Mouse (Mus musculus) limb, embryonic 14.5 days (tissue): ENCODE measurements at regions not wholly inside any gene's neighbourhood (a gene's known extent, or its start where the extent isn't known, plus 50 kb on each side); places are given as distances from the start of the nearest gene placed in this dataset.

Experiments
- ATAC-seq: fragments of 200-750 bp; cut with Nextera tagmentation; 2 replicates; pipeline ENCODE4 v1.8.0; 2017; ENCODE audit warnings: low read depth, moderate number of reproducible peaks, moderate TSS enrichment; ENCODE audit not compliant: low FRiP score
- DNase-seq: peaks from one replicate; pipeline ENCODE4 v3.0.0-alpha.2; 2015; ENCODE audit warnings: low spot score
- H3K27ac ChIP-seq: fragments of 300-500 bp; sonication (generic); replicated peaks from 2 replicates; pipeline ENCODE4 v1.5.1; 2014; ENCODE audit warnings: low read depth, mild to moderate bottlenecking, low read length, moderate library complexity, mixed read lengths
- H3K27me3 ChIP-seq: fragments of 300-500 bp; sonication (generic); 2 replicates; pipeline ENCODE4 v1.6.1; 2014; ENCODE audit warnings: low read length, mixed read lengths; ENCODE audit not compliant: control insufficient read depth, insufficient read depth
- H3K36me3 ChIP-seq: fragments of 300-500 bp; sonication (generic); 2 replicates; pipeline ENCODE4 v1.6.1; 2014; ENCODE audit warnings: mild to moderate bottlenecking, low read length, moderate library complexity, mixed read lengths; ENCODE audit not compliant: control insufficient read depth, insufficient read depth
- H3K4me1 ChIP-seq: fragments of 300-500 bp; sonication (generic); 2 replicates; pipeline ENCODE4 v1.6.1; 2014; ENCODE audit warnings: antibody characterized with exemption, low read length, mixed read lengths; ENCODE audit not compliant: control insufficient read depth, insufficient read depth
- H3K4me2 ChIP-seq: fragments of 300-500 bp; sonication (generic); replicated peaks from 2 replicates; pipeline ENCODE4 v1.6.1; 2014; ENCODE audit warnings: low read depth, mild to moderate bottlenecking, low read length, moderate library complexity; ENCODE audit not compliant: severe bottlenecking
- H3K4me3 ChIP-seq: fragments of 300-500 bp; sonication (generic); replicated peaks from 2 replicates; pipeline ENCODE4 v1.5.1; 2014; ENCODE audit warnings: low read length
- H3K9ac ChIP-seq: fragments of 300-500 bp; sonication (generic); 2 replicates; pipeline ENCODE4 v1.6.1; 2014; ENCODE audit warnings: mild to moderate bottlenecking, low read depth, low read length, moderate library complexity; ENCODE audit not compliant: severe bottlenecking
- H3K9me3 ChIP-seq: fragments of 300-500 bp; sonication (generic); 2 replicates; pipeline ENCODE4 v1.6.1; 2016; ENCODE audit warnings: low read length; ENCODE audit not compliant: control insufficient read depth
- POLR2A ChIP-seq: fragments of 200-500 bp; IDR thresholded peaks from 2 replicates; pipeline ENCODE4 v1.8.0; 2012; ENCODE audit warnings: inconsistent platforms, mild to moderate bottlenecking, moderate library complexity, borderline replicate concordance; ENCODE audit not compliant: insufficient read depth, insufficient read length; ENCODE audit errors: extremely low read depth
- WGBS: fragments of 180-500 bp; shearing (Covaris S2); extraction: QIAGEN DNeasy Blood & Tissue Kit; methylation state at CpG from one replicate; pipeline ENCODE4 v1.1.7; 2014; 5-methylcytosine and 5-hydroxymethylcytosine counted together

- Histone ChIP-seq H3K27me3 (no peaks in the 10 kb centered on the region), H3K9ac (no peak overlapping the region), H3K4me1 (no peaks in the 10 kb centered on the region), H3K27ac (no peak overlapping the region), H3K4me2 (no peak overlapping the region), H3K36me3 (no peaks in the 10 kb centered on the region), H3K4me3 (no peak overlapping the region), H3K9me3 (no peaks in the 10 kb centered on the region)
- DNase-seq (no peak), ATAC-seq (no peak)
- 82% methylated on average over 9 of the region's 9 CpGs for WGBS
- TF ChIP-seq POLR2A = no peak
These were observed 391.1 kb downstream of the Med10 start for GRCm38 (mm10) chr13:70193270-70193669.

- Histone ChIP-seq H3K27ac (no peak overlapping the region), H3K9ac (no peak overlapping the region), H3K36me3 (no peaks in the 10 kb centered on the region), H3K27me3 (no peaks in the 10 kb centered on the region), H3K4me2 (no peak overlapping the region), H3K4me3 (no peak overlapping the region), H3K9me3 (no peaks in the 10 kb centered on the region), H3K4me1 (no peaks in the 10 kb centered on the region)
- DNase-seq (no peak), ATAC-seq (no peak)
- no peak for TF ChIP-seq POLR2A
- 86% methylated on average over 4 of the region's 4 CpGs for WGBS
These were observed 393.7 kb downstream of the Med10 start for GRCm38 (mm10) chr13:70195854-70196253.

GRCm38 (mm10) chr13:70198638-70199037 lies 396.4 kb downstream of the Med10 start:
- H3K27me3 ChIP-seq = no peaks in the 10 kb centered on the region
- no peak for DNase-seq
- TF ChIP-seq POLR2A = no peak

GRCm38 (mm10) chr13:70199087-70199486 lies 396.9 kb downstream of the Med10 start:
- Histone ChIP-seq H3K27me3 (no peaks in the 10 kb centered on the region), H3K9me3 (no peaks in the 10 kb centered on the region), H3K27ac (no peak overlapping the region), H3K4me3 (no peak overlapping the region), H3K4me2 (no peak overlapping the region), H3K9ac (no peak overlapping the region), H3K36me3 (no peaks in the 10 kb centered on the region), H3K4me1 (no peaks in the 10 kb centered on the region)
- WGBS = 81% methylated on average over 1 of the region's 1 CpGs
- DNase-seq (peak; percentile 9), ATAC-seq (no peak)
- no peak for TF ChIP-seq POLR2A

More at GRCm38 (mm10) chr13:70198638-70199037, 396.4 kb downstream of the Med10 start:
- WGBS = 78% methylated on average over 4 of the region's 4 CpGs
- no peak overlapping the region for H3K4me2 ChIP-seq
- no peaks in the 10 kb centered on the region for H3K4me1 ChIP-seq
- H3K9ac ChIP-seq = no peak overlapping the region
- H3K9me3 ChIP-seq = no peaks in the 10 kb centered on the region
- no peak overlapping the region for H3K4me3 ChIP-seq
- H3K36me3 ChIP-seq = no peaks in the 10 kb centered on the region
- H3K27ac ChIP-seq = no peak overlapping the region
- ATAC-seq = no peak

GRCm38 (mm10) chr13:70205334-70205733 lies 403.1 kb downstream of the Med10 start:
- H3K27me3 ChIP-seq = no peaks in the 10 kb centered on the region
- H3K9me3 ChIP-seq = no peaks in the 10 kb centered on the region
- WGBS = 40% methylated on average over 7 of the region's 7 CpGs
- DNase-seq = no peak
- TF ChIP-seq POLR2A = no peak
- no peak for ATAC-seq
- no peaks in the 10 kb centered on the region for H3K36me3 ChIP-seq
- no peaks in the 10 kb centered on the region for H3K4me1 ChIP-seq
- no peak overlapping the region for H3K4me2 ChIP-seq
- H3K27ac ChIP-seq = no peak overlapping the region
- H3K4me3 ChIP-seq = no peak overlapping the region
- H3K9ac ChIP-seq = no peak overlapping the region

- no peak overlapping the region for H3K27ac ChIP-seq
- no peaks in the 10 kb centered on the region for H3K9me3 ChIP-seq
- no peak overlapping the region for H3K4me2 ChIP-seq
- no peak overlapping the region for H3K9ac ChIP-seq
- no peak for TF ChIP-seq POLR2A
- ATAC-seq (no peak), DNase-seq (no peak)
- no peaks in the 10 kb centered on the region for H3K36me3 ChIP-seq
- 81% methylated on average over 3 of the region's 3 CpGs for WGBS
- no peaks in the 10 kb centered on the region for H3K27me3 ChIP-seq
- no peaks in the 10 kb centered on the region for H3K4me1 ChIP-seq
- H3K4me3 ChIP-seq = no peak overlapping the region
These were observed 408.0 kb downstream of the Med10 start for GRCm38 (mm10) chr13:70210158-70210557.
